Mouse (Mus musculus) lung, postnatal 0 days (tissue): ENCODE results near the gene Snx10. TPM values are rescaled to one million over a fixed set of nuclear protein-coding genes. Genes with fewer than 3 reads are reported as not detected.
"Not testable (repeated sequence)": the region's sequence is repeated elsewhere in the genome, so short reads cannot be mapped to it uniquely, and the experiment has no call there.

Experiments used
- ATAC-seq: fragments of 200-750 bp; cut with Nextera tagmentation; 2 replicates; pipeline ENCODE4 v1.8.0; 2017; ENCODE audit warnings: moderate library complexity
- DNase-seq: peaks from one replicate; pipeline ENCODE4 v3.0.0-alpha.2; 2016; ENCODE audit warnings: low spot score
- H3K27ac ChIP-seq: fragments of 300-500 bp; sonication (generic); 2 replicates; pipeline ENCODE4 v1.5.1; 2014; ENCODE audit warnings: antibody characterized with exemption, mild to moderate bottlenecking, low read length, mixed read lengths
- H3K27me3 ChIP-seq: fragments of 300-500 bp; sonication (generic); replicated peaks from 2 replicates; pipeline ENCODE4 v1.6.1; 2014; ENCODE audit warnings: low read length, mixed read lengths; ENCODE audit not compliant: insufficient read depth
- H3K36me3 ChIP-seq: fragments of 300-500 bp; sonication (generic); 2 replicates; pipeline ENCODE4 v1.6.1; 2014; ENCODE audit warnings: low read length, mixed read lengths; ENCODE audit not compliant: insufficient read depth
- H3K4me1 ChIP-seq: fragments of 300-500 bp; sonication (generic); 2 replicates; pipeline ENCODE4 v1.6.1; 2014; ENCODE audit warnings: antibody characterized with exemption, low read depth, low read length, mixed read lengths; ENCODE audit not compliant: insufficient read depth
- H3K4me2 ChIP-seq: fragments of 300-500 bp; sonication (generic); replicated peaks from 2 replicates; pipeline ENCODE4 v1.6.1; 2014; ENCODE audit warnings: low read depth, mild to moderate bottlenecking, low read length, moderate library complexity, mixed read lengths
- H3K4me3 ChIP-seq: fragments of 300-500 bp; sonication (generic); 2 replicates; pipeline ENCODE4 v1.5.1; 2014; ENCODE audit warnings: low read depth, low read length
- H3K9ac ChIP-seq: fragments of 300-500 bp; sonication (generic); replicated peaks from 2 replicates; pipeline ENCODE4 v1.6.1; 2014; ENCODE audit warnings: low read depth, mild to moderate bottlenecking
- H3K9me3 ChIP-seq: fragments of 300-500 bp; sonication (generic); 2 replicates; pipeline ENCODE4 v1.6.1; 2016; ENCODE audit warnings: low read length, mixed read lengths
- CTCF ChIP-seq: IDR thresholded peaks from 2 replicates; pipeline ENCODE4 v1.5.1; 2016; ENCODE audit warnings: antibody characterized with exemption, mild to moderate bottlenecking
- EP300 ChIP-seq: IDR thresholded peaks from 2 replicates; pipeline ENCODE4 v1.6.1; 2016; ENCODE audit warnings: antibody characterized with exemption, mild to moderate bottlenecking, control low read depth
- WGBS: fragments of 180-500 bp; shearing (Covaris S2); extraction: QIAGEN DNeasy Blood & Tissue Kit; methylation state at CpG from one replicate; pipeline ENCODE4 v1.1.7; 2014; 5-methylcytosine and 5-hydroxymethylcytosine counted together
- polyA plus RNA-seq: library from polyadenylated mRNA; unstranded; fragments of >200 nt; fragmentation: Nextera tagmentation; extraction: Ambion mirVana; gene quantifications from 2 replicates; pipeline ENCODE4 v1.2.1, GENCODE M21; 2015

The Snx10 gene
- polyA plus RNA-seq: 11.8 and 14.3 TPM in 2 replicates

- Histone ChIP-seq H3K9me3 (no peaks in the 10 kb centered on the region), H3K4me3 (peak within 1 kb of the TSS; percentile 59), H3K9ac (0 out of 2 replicates have a peak within 1 kb of the TSS, but pooled peaks have one; percentile 2), H3K4me1 (peaks cover 4% of the 10 kb centered on the region; the same call in 1 of the 2 replicates), H3K27ac (no peak within 1 kb of the TSS), H3K27me3 (no peaks in the 10 kb centered on the region), H3K36me3 (no peaks in the 10 kb centered on the region), H3K4me2 (peak within 1 kb of the TSS; percentile 96)
- WGBS: under 1% methylated on average over 47 of the region's 47 CpGs
- DNase-seq: peak; percentile 54
- TF ChIP-seq CTCF (no peak), EP300 (no peak)
- ATAC-seq: peak; percentile 60
Observed at GRCm38 (mm10) chr6:51523807-51524320, at the start of gene Snx10. TSS of gene Snx10 (plus strand) at chr6:51523901.

GRCm38 (mm10) chr6:51479136-51479731, 44.5 kb upstream of the Snx10 start:
- Histone ChIP-seq H3K27me3 (no peaks in the 10 kb centered on the region), H3K9me3 (no peaks in the 10 kb centered on the region), H3K4me2 (no peak overlapping the region), H3K27ac (no peak overlapping the region), H3K36me3 (peaks cover 29% of the 10 kb centered on the region), H3K9ac (no peak overlapping the region), H3K4me1 (no peaks in the 10 kb centered on the region), H3K4me3 (no peak overlapping the region)
- ATAC-seq: no peak
- WGBS: 94% methylated on average over 4 of the region's 4 CpGs
- TF ChIP-seq EP300 (no peak), CTCF (no peak)
- DNase-seq: no peak

- DNase-seq: no peak
- H3K4me3 ChIP-seq: no peak overlapping the region
- WGBS: 91% methylated on average over 8 of the region's 8 CpGs
- ATAC-seq: no peak
- H3K36me3 ChIP-seq: peaks cover 25% of the 10 kb centered on the region
- H3K27ac ChIP-seq: no peak overlapping the region
- no peaks in the 10 kb centered on the region for H3K27me3 ChIP-seq
- H3K9ac ChIP-seq: no peak overlapping the region
- H3K9me3 ChIP-seq: no peaks in the 10 kb centered on the region
- H3K4me1 ChIP-seq: no peaks in the 10 kb centered on the region
- no peak overlapping the region for H3K4me2 ChIP-seq
- no peak for TF ChIP-seq CTCF
- TF ChIP-seq EP300: no peak
Observed at GRCm38 (mm10) chr6:51481548-51481947, 42.2 kb upstream of the Snx10 start.

- no peak for TF ChIP-seq CTCF
- no peak for TF ChIP-seq EP300
Observed at GRCm38 (mm10) chr6:51483861-51484260, 39.8 kb upstream of the Snx10 start.

GRCm38 (mm10) chr6:51484556-51484955, 39.1 kb upstream of the Snx10 start:
- WGBS: 86% methylated on average over 8 of the region's 8 CpGs
- H3K36me3 ChIP-seq: peaks cover 15% of the 10 kb centered on the region
- 0 out of 2 replicates have a peak, but pooled peaks have one; percentile 5 for TF ChIP-seq CTCF
- H3K9me3 ChIP-seq, DNase-seq, H3K27me3 ChIP-seq, H3K4me3 ChIP-seq, H3K4me1 ChIP-seq, ATAC-seq, H3K4me2 ChIP-seq, H3K27ac ChIP-seq, H3K9ac ChIP-seq: not testable (repeated sequence)

More at GRCm38 (mm10) chr6:51483861-51484260, 39.8 kb upstream of the Snx10 start:
- Histone ChIP-seq H3K36me3 (peaks cover 22% of the 10 kb centered on the region), H3K27me3 (no peaks in the 10 kb centered on the region), H3K9ac (no peak overlapping the region), H3K4me1 (no peaks in the 10 kb centered on the region), H3K4me3 (no peak overlapping the region), H3K4me2 (no peak overlapping the region), H3K27ac (no peak overlapping the region), H3K9me3 (no peaks in the 10 kb centered on the region; the same call in 1 of the 2 replicates)
- 89% methylated on average over 3 of the region's 3 CpGs for WGBS
- DNase-seq (no peak), ATAC-seq (no peak)

- Histone ChIP-seq H3K9ac (no peak overlapping the region), H3K36me3 (peaks cover 9% of the 10 kb centered on the region), H3K27ac (no peak overlapping the region), H3K27me3 (no peaks in the 10 kb centered on the region), H3K4me3 (no peak overlapping the region), H3K4me1 (no peaks in the 10 kb centered on the region), H3K4me2 (no peak overlapping the region), H3K9me3 (no peaks in the 10 kb centered on the region; the same call in 1 of the 2 replicates)
- ATAC-seq (no peak), DNase-seq (no peak)
- WGBS: 53% methylated on average over 2 of the region's 2 CpGs
- TF ChIP-seq EP300: no peak
- TF ChIP-seq CTCF: no peak
Observed at GRCm38 (mm10) chr6:51485646-51486045, 38.1 kb upstream of the Snx10 start.
